Mouse (Mus musculus): ENCODE measurements around the gene Gdpd3. TPM values are rescaled to one million over a fixed set of nuclear protein-coding genes. Genes with fewer than 3 reads are reported as not detected.

Gene Gdpd3
- total RNA-seq, 2 experiments from 2014 or later = 5.2 to 5.5 TPM

Other genes starting within 250 kb of the Gdpd3 start
- gene Eif3c, start 199.9 kb upstream of the Gdpd3 start, total RNA-seq (2021) = 100 to 1,000 TPM; 212 to 226 TPM
- gene Apobr, start 181.4 kb upstream of the Gdpd3 start, total RNA-seq (2021) = under 1 TPM; 0.30 to 0.58 TPM
- 10 to 100 TPM; 26.5 to 32.0 TPM for gene Cln3, start 180.5 kb upstream of the Gdpd3 start, total RNA-seq (2021)
- gene Il27, start 171.4 kb upstream of the Gdpd3 start, total RNA-seq (2021) = not detected
- gene Nupr1, start 135.5 kb upstream of the Gdpd3 start, total RNA-seq (2021) = 1 to 10 TPM; 6.6 to 7.0 TPM
- 10 to 100 TPM; 49.9 to 53.0 TPM for gene Sgf29, start 117.0 kb upstream of the Gdpd3 start, total RNA-seq (2021)
- 1 to 10 TPM; 2.9 to 3.1 TPM for gene Sult1a1, start 89.9 kb upstream of the Gdpd3 start, total RNA-seq (2021)
- gene Bola2, start 70.9 kb upstream of the Gdpd3 start, total RNA-seq (2021) = 100 to 1,000 TPM; 107 to 115 TPM
- gene Slx1b, start 70.5 kb upstream of the Gdpd3 start, total RNA-seq (2021) = 10 to 100 TPM; 25.4 to 26.5 TPM
- gene Coro1a, start 58.5 kb upstream of the Gdpd3 start, total RNA-seq (2021) = 100 to 1,000 TPM; 137 to 143 TPM
- gene Mapk3, start 6.7 kb upstream of the Gdpd3 start, total RNA-seq (2021) = 100 to 1,000 TPM; 196 to 202 TPM
- gene Ypel3, start 10.6 kb downstream of the Gdpd3 start, total RNA-seq (2021) = 100 to 1,000 TPM; 110 to 113 TPM
- gene Tbx6, start 15.1 kb downstream of the Gdpd3 start, total RNA-seq (2021) = under 1 TPM; 0.40 to 0.58 TPM
- gene Ppp4c, start 26.2 kb downstream of the Gdpd3 start, total RNA-seq (2021) = 10 to 100 TPM; 71.1 to 79.7 TPM
- 100 to 1,000 TPM; 165 to 167 TPM for gene Fam57b, start 31.3 kb downstream of the Gdpd3 start, total RNA-seq (2021)
- gene 4930451I11Rik, start 65.3 kb downstream of the Gdpd3 start, total RNA-seq (2021) = not detected
- gene Doc2a, start 81.1 kb downstream of the Gdpd3 start, total RNA-seq (2021) = 10 to 100 TPM; 74.3 to 84.4 TPM
- 10 to 100 TPM; 31.5 to 41.2 TPM for gene Hirip3, start 95.6 kb downstream of the Gdpd3 start, total RNA-seq (2021)
- 10 to 100 TPM; 61.7 to 65.2 TPM for gene Ino80e, start 96.0 kb downstream of the Gdpd3 start, total RNA-seq (2021)
- gene Taok2, start 118.4 kb downstream of the Gdpd3 start, total RNA-seq (2021) = 100 to 1,000 TPM; 158 to 165 TPM
- 10 to 100 TPM; 19.4 to 20.8 TPM for gene Tmem219, start 156.6 kb downstream of the Gdpd3 start, total RNA-seq (2021)
- 100 to 1,000 TPM; 151 to 167 TPM for gene Kctd13, start 162.5 kb downstream of the Gdpd3 start, total RNA-seq (2021)
- 10 to 100 TPM; 26.5 to 31.9 TPM for gene Asphd1, start 183.2 kb downstream of the Gdpd3 start, total RNA-seq (2021)
- gene Sez6l2, start 184.2 kb downstream of the Gdpd3 start, total RNA-seq (2021) = 100 to 1,000 TPM; 214 to 235 TPM
- 100 to 1,000 TPM in 1 of 2 experiments, 10 to 100 TPM in 1; 92.7 to 104 TPM for gene Cdipt, start 209.6 kb downstream of the Gdpd3 start, total RNA-seq (2021)
- gene Cdiptos, start 209.8 kb downstream of the Gdpd3 start, total RNA-seq (2021) = not detected
- gene Mvp, start 248.3 kb downstream of the Gdpd3 start, total RNA-seq (2021) = 1 to 10 TPM; 5.4 to 6.0 TPM